Mouse (Mus musculus) G1E (cell line): ENCODE data around the gene Tex52. TPM values are rescaled to one million over a fixed set of nuclear protein-coding genes. Genes with fewer than 3 reads are reported as not detected.

ENCODE experiments used
- ATAC-seq: 2 replicates; pipeline ENCODE4 v1.8.0; 2016; ENCODE audit warnings: mild to moderate bottlenecking; ENCODE audit not compliant: insufficient number of reproducible peaks, poor library complexity, low FRiP score, severe bottlenecking; ENCODE audit errors: extremely low read depth
- DNase-seq: peaks from one replicate; pipeline ENCODE4 v3.0.0; 2012; ENCODE audit warnings: low spot score
- H3K27me3 ChIP-seq: 2 replicates; pipeline ENCODE4 v1.6.1; 2012; ENCODE audit warnings: mild to moderate bottlenecking, low read length, inconsistent platforms; ENCODE audit not compliant: insufficient read depth
- H3K36me3 ChIP-seq: replicated peaks from 2 replicates; pipeline ENCODE3; 2012; ENCODE audit warnings: mild to moderate bottlenecking, inconsistent platforms
- H3K4me1 ChIP-seq: 2 replicates; pipeline ENCODE4 v1.6.1; 2012; ENCODE audit warnings: low read depth, low read length, inconsistent platforms, mixed read lengths; ENCODE audit not compliant: insufficient read depth
- H3K4me3 ChIP-seq: 2 replicates; pipeline ENCODE4 v1.5.1; 2012; ENCODE audit warnings: low read depth, mild to moderate bottlenecking, inconsistent platforms, low read length, moderate library complexity, mixed read lengths
- H3K9me3 ChIP-seq: replicated peaks from 2 replicates; pipeline ENCODE4 v1.6.1; 2012; ENCODE audit warnings: inconsistent platforms
- CTCF ChIP-seq: IDR thresholded peaks from 2 replicates; pipeline ENCODE4 v1.5.1; 2012; ENCODE audit warnings: low read depth, low read length, inconsistent platforms, mixed read lengths
- GATA1 ChIP-seq: IDR thresholded peaks from 2 replicates; pipeline ENCODE4 v1.6.1; 2012; ENCODE audit warnings: borderline replicate concordance, low read length, inconsistent platforms, mixed read lengths
- GATA2 ChIP-seq: IDR thresholded peaks from 2 replicates; pipeline ENCODE4 v1.6.1; 2012; ENCODE audit warnings: low read depth, low read length, inconsistent platforms, borderline replicate concordance
- POLR2AphosphoS5 ChIP-seq: IDR thresholded peaks from 2 replicates; pipeline ENCODE4 v1.6.1; 2012; ENCODE audit warnings: low read depth, low read length, inconsistent platforms; ENCODE audit not compliant: insufficient replicate concordance
- TAL1 ChIP-seq: conservative IDR thresholded peaks from 2 replicates; pipeline ENCODE4 v1.6.1; 2012; ENCODE audit warnings: low read depth, low read length, inconsistent platforms, mixed read lengths
- polyA plus RNA-seq: library from polyadenylated mRNA; stranded (reverse); fragments of >175 nt; gene quantifications from 2 replicates; pipeline ENCODE4 v1.2.3, GENCODE M21; 2012
- total RNA-seq, 2 experiments: library from RNA; stranded (forward) in 1 of 2; stranded (reverse) in 1 of 2; fragments of 200-1000 nt in 1 of 2; fragments of >200 nt in 1 of 2; fragmentation: Nextera tagmentation in 1 of 2; gene quantifications; 2 replicates each; pipeline ENCODE4 v1.2.3; 2014 to 2017

Tex52 gene
- total and polyA plus RNA-seq, 3 experiments: 0.11 TPM; not detected in 2

DNA sequence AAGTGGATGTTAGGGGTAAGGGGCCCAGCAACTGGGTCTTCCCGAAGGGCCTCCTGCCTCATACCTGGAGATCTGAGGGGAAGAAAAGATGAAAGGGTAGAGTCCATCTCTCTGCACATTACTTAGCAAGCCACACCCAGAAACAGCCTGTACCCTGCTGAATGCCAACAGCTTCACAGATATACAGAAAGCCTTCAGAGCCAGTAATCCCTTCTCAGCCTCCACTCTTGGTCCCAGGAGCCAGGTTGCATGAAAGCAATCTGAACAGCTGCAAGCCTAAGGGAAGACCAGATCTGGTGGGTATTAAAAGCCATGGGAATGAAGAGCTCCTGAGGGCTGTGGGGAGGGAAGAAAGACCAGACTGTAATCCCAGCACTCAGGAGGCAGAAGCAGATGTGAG is 13.9 kb downstream of the Tex52 start:
- no peak for TF ChIP-seq GATA1
- TF ChIP-seq GATA2: no peak
- TF ChIP-seq POLR2AphosphoS5: no peak
- TF ChIP-seq TAL1: no peak
- TF ChIP-seq CTCF: no peak
- Histone ChIP-seq H3K27me3 (peaks cover 14% of the 10 kb centered on the region), H3K4me3 (no peak overlapping the region), H3K4me1 (no peaks in the 10 kb centered on the region), H3K36me3 (no peaks in the 10 kb centered on the region), H3K9me3 (no peaks in the 10 kb centered on the region)
- ATAC-seq: no peak
- no peak for DNase-seq

DNA sequence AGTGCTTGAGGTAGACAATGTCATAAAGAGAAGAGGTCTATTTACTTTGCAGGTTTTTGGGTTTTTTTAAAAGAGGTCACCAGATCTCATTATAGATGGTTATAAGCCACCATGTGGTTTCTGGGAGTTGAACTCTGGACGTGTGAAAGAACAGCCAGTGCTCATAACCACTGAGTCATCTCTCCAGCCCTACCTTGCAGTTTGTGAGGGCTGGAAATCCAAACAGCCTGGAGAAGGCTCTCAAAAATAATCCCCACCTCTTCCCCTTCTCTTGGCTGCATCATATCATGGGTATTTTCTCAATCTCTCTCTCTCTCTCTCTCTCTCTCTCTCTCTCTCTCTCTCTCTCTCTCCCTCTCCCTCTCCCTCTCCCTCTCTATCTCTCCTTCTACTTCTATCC is 15.4 kb downstream of the Tex52 start:
- ATAC-seq (no peak), DNase-seq (no peak)
- Histone ChIP-seq H3K4me1 (no peaks in the 10 kb centered on the region), H3K9me3 (no peaks in the 10 kb centered on the region), H3K36me3 (no peaks in the 10 kb centered on the region), H3K4me3 (no peak overlapping the region), H3K27me3 (peaks cover 14% of the 10 kb centered on the region)
- TF ChIP-seq GATA2 (no peak), POLR2AphosphoS5 (no peak), GATA1 (no peak), CTCF (no peak), TAL1 (no peak)

DNA sequence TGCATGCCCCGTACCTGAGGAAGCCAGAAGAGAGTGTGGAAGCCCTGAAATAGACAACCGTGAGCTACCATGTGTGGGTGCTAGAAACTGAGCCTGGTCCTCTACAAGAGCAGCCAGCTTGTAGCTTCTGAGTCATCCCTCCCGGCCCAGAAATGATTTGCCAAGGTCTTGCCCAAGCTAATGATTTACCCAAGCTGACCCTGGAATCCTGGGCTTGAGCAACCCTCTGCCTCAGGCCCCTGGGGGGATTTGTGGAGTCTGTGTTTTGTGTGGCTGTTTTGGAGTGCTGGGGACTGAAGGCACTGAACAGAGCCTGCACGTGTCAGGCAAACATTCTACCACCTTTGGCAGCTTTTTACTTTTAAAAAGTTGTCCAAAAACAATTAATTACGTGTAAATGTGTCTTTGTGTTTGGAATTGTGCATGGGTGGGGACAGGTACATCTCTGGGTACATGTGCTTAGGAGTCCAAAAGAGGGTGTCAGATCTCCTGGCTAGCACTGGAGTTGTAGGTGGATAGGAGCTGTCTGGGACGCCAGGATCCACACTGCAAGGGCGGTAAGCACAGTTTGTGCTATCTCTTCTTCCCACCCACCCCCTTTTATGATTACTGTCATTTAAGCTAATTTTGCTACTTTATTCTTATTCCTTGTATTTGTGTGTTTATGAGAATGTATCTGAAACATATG is 22.5 kb downstream of the Tex52 start:
- H3K9me3 ChIP-seq: no peaks in the 10 kb centered on the region
- no peaks in the 10 kb centered on the region for H3K36me3 ChIP-seq
- no peaks in the 10 kb centered on the region for H3K4me1 ChIP-seq
- ATAC-seq: no peak
- H3K4me3 ChIP-seq: no peak overlapping the region
- H3K27me3 ChIP-seq: peaks cover 9% of the 10 kb centered on the region
- no peak for DNase-seq
- TF ChIP-seq GATA1 (no peak), GATA2 (no peak), POLR2AphosphoS5 (no peak), TAL1 (no peak), CTCF (no peak)

DNA sequence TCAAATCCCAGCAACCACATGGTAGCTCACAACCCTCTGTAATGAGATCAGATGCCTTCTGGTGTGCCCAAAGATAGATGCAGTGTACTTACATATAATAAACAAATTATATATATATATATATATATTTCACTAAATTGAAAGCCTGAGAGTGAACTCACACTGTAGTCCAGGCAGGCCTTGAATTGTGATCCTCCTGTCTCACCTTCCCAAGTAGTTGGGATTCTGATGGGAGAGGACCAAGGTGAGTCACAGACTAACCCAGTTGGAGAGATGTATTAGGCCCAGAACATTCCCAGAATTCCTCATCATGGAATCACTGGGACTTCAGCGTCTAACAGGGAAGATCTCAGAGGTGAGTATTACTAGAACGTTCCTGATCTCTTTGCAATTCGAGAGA is 23.7 kb downstream of the Tex52 start, which contains the start of gene Nrip2:
TSS of gene Nrip2 (plus strand) at position 301 of the 400 bp plus-strand sequence.
- no peaks in the 10 kb centered on the region for H3K9me3 ChIP-seq
- H3K36me3 ChIP-seq: no peaks in the 10 kb centered on the region

DNA sequence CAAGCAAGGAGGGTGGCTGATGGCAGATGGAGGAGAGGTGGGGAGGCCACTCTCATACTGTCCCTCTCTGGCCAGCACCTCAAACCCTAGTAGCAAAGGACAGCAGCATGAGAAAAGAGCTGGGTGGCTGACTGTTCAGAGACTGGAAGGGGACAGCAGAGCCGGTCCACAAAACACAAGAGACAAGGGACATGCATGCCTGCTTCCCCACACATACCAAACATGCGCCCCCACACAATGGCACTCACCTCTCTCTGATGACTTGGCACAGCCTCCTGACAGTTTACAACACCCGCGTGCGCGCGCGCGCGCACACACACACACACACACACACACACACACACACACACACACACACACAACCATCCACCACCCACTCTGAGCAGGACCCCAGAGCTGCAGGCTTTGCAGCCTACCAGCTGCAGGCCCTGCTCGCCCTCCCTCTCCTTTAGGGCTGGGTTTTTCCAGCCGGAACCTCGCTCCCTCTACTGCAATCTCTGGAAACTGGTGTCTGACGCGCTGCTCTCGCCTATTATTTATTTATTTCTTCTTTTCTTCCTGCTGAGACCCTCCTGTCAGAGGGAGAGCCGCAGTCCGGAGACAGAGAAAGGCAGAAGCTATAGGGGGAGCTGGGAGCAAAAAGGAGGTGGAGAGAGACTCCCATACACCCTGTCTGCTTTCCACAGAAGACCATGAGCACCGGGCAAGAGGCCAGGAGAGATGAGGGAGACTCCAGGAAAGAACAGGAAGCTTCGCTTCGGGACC is 24.3 kb downstream of the Tex52 start:
- no peak overlapping the region for H3K4me3 ChIP-seq
- TF ChIP-seq CTCF: no peak
- no peak for TF ChIP-seq POLR2AphosphoS5
- no peak for TF ChIP-seq GATA1
- no peak for TF ChIP-seq GATA2
- no peak for TF ChIP-seq TAL1
- no peaks in the 10 kb centered on the region for H3K36me3 ChIP-seq
- H3K9me3 ChIP-seq: no peaks in the 10 kb centered on the region
- peaks cover 9% of the 10 kb centered on the region for H3K27me3 ChIP-seq
- DNase-seq: no peak
- no peaks in the 10 kb centered on the region for H3K4me1 ChIP-seq
- ATAC-seq: no peak

More for the DNA sequence above, 23.7 kb downstream of the Tex52 start, which contains the start of gene Nrip2:
- no peak within 1 kb of the TSS for H3K4me3 ChIP-seq
- ATAC-seq (no peak), DNase-seq (no peak)
- peaks cover 9% of the 10 kb centered on the region for H3K27me3 ChIP-seq
- no peaks in the 10 kb centered on the region for H3K4me1 ChIP-seq
- TF ChIP-seq CTCF (no peak), POLR2AphosphoS5 (no peak), TAL1 (no peak), GATA2 (no peak), GATA1 (no peak)

DNA sequence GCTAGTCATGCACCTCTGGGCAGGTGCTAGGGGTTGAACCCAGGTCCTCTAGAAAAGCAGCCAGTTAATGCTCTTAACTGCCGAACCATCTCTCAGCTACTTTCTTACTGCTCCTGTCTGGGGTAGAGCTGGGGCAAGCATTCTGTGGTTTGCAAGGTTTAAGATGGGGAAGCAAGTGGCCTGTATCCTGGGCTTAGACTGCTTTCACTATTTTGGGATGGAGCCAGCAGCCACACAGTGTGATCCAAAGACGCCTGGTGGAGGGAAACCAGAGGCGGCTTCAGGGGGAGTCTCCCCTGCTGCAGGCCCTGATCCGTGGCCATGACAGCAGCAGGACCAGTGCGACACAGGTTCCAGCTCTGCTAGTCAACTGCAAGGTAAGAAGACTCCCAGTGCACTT is 29.5 kb downstream of the Tex52 start:
- H3K9me3 ChIP-seq: no peaks in the 10 kb centered on the region
- no peak overlapping the region for H3K4me3 ChIP-seq
- DNase-seq (no peak), ATAC-seq (no peak)
- peaks cover 7% of the 10 kb centered on the region for H3K27me3 ChIP-seq
- H3K36me3 ChIP-seq: peaks cover 39% of the 10 kb centered on the region
- TF ChIP-seq POLR2AphosphoS5 (no peak), CTCF (no peak), GATA1 (no peak), TAL1 (no peak), GATA2 (no peak)
- no peaks in the 10 kb centered on the region for H3K4me1 ChIP-seq
